Mouse (Mus musculus) adrenal gland, postnatal 36 days (tissue): ENCODE data around the gene Mug2. TPM values are rescaled to one million over a fixed set of nuclear protein-coding genes. Genes with fewer than 3 reads are reported as not detected.
"Not testable (repeated sequence)": the region's sequence is repeated elsewhere in the genome, so short reads cannot be mapped to it uniquely, and the experiment has no call there.

Experiments
- DNase-seq, 2 experiments: peaks; one replicate each; pipeline ENCODE4 v3.0.0; 2021; ENCODE audit warnings: mixed read lengths in 1 of 2
- long read RNA-seq, 2 experiments: library from polyadenylated mRNA; stranded (forward); transcript quantifications; one replicate each; pipeline ENCODE4 v2.0.0; 2021; ENCODE audit warnings: borderline sequencing depth in 2 of 2
- total RNA-seq, 2 experiments: library from RNA; stranded (reverse); gene quantifications; 2 replicates each; pipeline ENCODE4 v1.2.3; 2021

Gene Mug2
- under 1 TPM; 0.17 to 0.69 TPM for total RNA-seq
- long read RNA-seq, experiment 1, result 0 reads
- long read RNA-seq, experiment 2, result 0 reads

DNA sequence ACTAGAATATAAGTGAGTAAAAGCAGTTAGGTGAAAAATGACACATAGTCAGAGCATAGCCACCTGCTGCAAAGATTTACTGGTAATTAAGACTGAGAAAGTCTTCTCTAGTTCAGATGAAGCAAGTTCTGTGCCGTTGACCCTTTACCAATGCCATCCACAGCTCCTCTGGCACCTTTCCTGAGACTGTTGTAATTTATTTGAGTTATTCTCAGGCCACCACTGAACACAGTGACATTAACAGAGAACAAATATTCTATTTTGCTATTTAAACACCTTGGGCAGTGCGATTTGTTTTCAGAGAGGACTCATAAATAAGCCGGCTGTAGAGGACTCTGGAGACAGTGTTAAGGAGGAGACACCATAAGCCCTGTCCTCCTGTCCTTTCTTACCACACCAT lies at the start of gene Mug2:
Mug2 (plus strand) TSS at position 301 of the 400 bp plus-strand sequence.
- DNase-seq, result not testable (repeated sequence)

- DNase-seq, result not testable (repeated sequence)
Measured at GRCm38 (mm10) chr6:121957803-121958349, 48.7 kb upstream of the Mug2 start.

DNA sequence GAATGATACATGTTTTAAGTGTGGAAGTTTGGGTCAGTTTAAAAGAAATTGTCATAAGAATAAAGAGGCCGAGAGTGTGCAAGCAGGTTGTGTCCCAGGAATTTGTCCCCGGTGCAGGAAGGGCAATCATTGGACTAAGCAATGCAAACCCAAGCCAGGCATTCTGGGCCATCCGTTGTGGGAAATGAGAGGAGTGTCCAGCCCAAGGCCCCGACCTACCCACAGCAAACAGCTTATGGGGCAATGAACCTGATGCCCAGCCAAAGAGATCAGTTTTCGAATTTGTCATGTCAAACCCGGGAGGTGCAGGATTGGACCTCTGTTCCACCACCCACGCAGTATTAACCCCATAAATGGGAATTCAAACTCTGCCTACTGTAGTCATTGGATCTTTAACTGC lies 30.9 kb upstream of the Mug2 start:
- DNase-seq, result no peak

GRCm38 (mm10) chr6:122100904-122101303 lies 94.3 kb downstream of the Mug2 start:
- DNase-seq, result no peak

DNA sequence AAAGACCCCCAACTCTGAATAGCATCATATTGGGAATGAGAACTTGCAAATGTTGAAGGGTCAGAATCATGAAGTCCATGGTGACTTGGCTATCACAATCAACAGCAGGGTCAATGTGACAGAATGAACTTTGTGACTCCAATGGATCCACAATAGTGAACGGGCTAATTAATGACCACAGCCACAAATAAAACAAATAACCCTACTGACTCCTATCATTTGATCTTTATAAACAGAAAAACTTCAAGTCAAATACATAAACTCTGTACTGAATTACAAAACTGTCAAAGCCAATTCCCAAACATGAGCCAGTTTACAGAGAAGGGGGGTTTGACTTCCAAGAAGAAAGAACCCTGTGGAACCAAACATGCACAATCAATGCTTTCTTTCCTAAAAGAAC lies 95.1 kb downstream of the Mug2 start:
- DNase-seq, result no peak

DNA sequence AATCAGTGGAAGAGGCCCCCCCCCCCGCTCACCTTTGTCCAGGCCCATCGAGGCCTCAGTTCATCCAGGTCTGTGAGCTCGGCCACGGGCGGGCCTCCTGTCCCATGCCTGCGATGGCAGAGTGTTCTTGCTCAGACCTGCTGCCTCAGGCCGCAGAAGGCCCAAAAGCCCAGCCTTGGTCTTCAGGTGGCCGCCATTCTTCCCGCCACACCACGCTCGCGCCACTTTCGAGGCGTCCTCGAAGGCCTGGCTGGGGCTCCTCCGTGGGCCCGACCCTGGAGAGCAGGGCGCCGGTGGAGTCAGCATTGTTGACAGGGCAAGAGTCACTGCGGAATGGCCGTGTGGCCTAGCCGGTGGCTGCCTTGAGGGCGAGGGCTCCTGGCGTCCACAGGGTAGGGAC lies 110.4 kb downstream of the Mug2 start:
- no peak for DNase-seq

DNA sequence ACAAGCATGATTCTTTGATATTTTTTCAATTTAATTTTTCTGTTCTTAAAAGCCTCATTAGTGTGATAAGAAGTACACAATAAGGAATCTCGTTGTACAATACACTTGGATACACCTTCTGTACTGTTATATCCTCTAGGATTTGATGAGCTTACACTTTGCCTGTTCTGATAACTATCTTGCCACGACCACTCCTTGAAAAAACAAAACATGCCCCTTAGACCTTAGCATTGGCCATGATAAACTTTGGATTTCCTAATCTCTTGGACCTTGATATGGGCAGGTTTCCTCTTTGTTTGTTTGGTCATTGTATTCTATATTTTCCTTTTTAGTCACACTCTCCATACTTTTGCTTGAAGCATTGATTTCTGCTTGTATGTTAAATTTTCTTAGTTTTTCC lies 123.0 kb downstream of the Mug2 start:
- DNase-seq, result no peak

Other genes starting within 250 kb of the Mug2 start
- gene Mug1, start 168.2 kb upstream of the Mug2 start, total RNA-seq, result 1 to 10 TPM; 1.7 to 3.1 TPM